Mouse (Mus musculus) R1 (cell line): Measurements from ENCODE around the gene Tardbp.

Source experiments
- DNase-seq: peaks from one replicate; pipeline ENCODE4 v3.0.0-alpha.2; 2018; ENCODE audit warnings: low read depth, low spot score

Tardbp gene

DNA sequence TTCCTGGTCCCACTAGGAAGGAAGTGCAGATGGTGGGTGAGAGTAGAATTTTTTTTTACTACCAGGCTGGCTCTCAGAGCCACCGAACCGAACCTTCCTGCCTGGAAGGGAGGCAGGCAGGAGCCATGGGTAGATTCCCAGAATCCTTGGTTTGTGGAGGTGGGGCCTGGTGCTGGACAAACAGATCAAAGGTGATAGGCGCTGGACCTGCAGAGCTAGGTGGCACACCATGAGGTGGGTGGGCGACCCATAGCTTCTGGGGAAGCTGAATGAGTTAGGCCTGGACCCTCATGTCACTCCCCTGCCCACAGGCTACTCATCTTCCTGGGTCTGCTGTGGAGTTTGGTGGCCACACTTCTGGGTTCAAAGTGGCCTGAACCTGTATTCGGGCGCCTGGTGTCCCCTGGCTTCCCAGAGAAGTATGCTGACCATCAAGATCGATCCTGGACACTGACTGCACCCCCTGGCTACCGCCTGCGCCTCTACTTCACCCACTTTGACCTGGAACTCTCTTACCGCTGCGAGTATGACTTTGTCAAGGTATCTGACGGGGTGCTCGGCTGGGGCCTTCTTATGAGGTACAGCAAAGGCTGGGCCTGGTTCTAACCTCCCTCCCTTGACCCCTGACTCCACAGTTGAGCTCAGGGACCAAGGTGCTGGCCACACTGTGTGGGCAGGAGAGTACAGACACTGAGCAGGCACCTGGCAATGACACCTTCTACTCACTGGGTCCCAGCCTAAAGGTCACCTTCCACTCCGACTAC, 24.3 kb downstream of the Tardbp start, which contains the start of gene Masp2:
Gene Masp2, plus strand, starts transcription at position 198 of the 764 bp plus-strand sequence.
- DNase-seq: no peak

DNA sequence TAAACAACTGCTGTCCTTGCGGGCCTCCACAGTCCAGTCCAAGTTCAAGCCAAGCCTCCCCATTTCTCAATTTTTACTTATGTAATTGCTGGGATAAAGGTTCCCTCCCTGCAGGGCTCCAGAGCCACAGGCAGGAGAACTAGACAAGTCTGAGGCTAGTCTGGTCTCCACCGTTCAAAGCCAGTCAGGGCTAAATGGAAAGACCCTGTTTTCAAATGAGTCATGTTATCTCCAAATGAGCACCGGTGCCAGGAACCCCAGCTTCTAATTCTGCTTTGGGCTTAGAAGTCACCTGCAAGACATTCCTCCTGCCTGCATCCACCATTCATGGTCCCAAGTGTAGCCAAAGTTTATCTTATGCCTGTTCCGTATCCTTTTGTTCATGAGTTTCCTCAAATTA, 24.9 kb downstream of the Tardbp start:
- DNase-seq: no peak

DNA sequence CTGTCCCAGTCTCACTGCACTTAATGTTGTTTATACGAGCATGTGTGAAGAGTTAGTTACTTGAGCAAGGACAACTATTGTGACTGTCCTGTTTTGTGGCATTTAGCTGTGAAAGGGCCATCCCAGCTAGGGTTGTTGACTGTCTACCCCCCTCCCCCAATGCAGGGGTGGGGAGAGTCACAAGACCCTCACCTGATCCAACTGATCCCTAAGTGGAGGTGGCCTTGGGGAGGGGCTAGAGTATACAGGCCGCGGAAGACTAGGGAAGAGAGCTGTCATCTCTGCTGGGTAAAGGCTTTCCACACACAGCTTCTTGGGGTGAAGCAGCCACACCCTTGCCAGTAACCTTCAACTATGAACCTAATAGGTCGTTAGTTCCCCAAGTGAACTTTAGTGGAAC, 26.5 kb downstream of the Tardbp start:
- DNase-seq: peak; percentile 61

DNA sequence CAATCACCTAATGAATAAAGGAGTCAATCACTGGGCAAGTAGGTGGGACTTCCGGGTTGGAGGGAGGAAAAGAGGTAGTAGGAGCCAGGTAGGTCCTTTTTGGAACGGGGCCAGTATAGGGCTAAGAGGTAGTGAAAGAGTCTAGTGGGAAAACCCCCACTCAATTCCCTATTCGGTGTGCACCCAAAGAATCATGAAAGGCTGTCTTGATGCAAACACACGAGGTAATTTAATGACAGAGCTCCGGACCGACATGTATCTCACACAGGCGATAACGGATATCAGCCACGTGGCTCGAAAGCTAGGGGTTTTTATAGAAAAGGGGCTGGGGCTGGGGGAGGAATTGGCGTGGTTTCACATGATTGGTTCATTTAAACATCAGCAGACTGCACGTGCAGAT, 28.0 kb downstream of the Tardbp start:
- peak; percentile 81 for DNase-seq

DNA sequence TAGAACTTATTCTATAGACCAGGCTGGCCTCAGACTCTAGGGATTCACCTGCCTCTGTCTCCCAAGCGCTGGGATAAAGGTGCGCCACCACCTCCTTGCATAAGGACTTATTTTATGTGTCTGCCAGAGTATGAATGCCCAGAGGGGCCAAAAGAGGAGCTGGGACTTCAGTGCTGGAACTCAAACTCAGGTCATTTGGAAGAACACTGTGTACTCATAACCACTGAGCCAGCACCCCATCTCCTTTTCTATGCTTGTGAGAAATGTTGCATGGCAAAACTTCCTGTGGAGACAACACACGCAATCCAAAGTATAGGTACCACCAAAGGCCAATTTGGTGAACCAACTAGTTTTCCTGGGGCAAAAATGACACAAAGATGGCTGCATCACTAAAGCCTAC, 30.1 kb downstream of the Tardbp start:
- DNase-seq: no peak

DNA sequence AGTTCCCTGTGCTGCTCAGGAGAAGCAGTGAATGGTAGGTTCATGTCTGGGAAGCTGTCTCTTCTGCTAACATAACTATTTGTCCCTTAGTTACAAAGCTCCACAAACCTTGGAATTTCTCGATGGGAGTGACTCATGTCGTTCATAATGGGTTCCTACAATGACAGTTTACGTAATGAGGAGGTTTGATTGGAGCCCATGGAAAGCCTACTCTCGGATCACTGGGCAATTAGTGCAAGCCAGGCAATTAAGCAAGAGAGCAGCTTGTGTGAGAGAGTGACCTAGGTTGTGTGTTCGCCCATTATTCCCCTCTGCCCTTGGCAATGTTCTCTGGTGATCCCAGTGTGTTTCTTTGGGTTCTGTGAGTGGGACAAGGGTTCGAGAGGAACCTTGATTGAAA, 30.9 kb downstream of the Tardbp start:
- no peak for DNase-seq

DNA sequence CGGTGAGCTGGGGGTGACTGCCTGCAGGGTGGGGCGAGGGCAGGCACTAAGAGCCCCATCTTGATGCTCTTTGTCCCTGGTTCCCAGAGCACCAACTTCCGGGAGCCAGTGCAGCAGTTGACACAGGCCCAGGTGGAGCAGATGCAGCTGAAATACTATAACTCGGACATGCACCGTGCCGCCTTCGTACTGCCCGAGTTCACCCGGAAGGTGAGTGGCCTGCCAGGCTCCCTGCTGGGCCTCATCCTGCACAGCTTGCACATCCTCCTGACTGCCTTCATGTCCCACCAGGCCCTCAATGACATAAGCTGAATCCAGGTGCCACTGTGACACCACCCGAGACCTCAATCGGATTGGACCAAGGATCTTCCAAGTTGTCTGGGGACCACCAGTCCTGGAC, 32.8 kb downstream of the Tardbp start:
- no peak for DNase-seq

DNA sequence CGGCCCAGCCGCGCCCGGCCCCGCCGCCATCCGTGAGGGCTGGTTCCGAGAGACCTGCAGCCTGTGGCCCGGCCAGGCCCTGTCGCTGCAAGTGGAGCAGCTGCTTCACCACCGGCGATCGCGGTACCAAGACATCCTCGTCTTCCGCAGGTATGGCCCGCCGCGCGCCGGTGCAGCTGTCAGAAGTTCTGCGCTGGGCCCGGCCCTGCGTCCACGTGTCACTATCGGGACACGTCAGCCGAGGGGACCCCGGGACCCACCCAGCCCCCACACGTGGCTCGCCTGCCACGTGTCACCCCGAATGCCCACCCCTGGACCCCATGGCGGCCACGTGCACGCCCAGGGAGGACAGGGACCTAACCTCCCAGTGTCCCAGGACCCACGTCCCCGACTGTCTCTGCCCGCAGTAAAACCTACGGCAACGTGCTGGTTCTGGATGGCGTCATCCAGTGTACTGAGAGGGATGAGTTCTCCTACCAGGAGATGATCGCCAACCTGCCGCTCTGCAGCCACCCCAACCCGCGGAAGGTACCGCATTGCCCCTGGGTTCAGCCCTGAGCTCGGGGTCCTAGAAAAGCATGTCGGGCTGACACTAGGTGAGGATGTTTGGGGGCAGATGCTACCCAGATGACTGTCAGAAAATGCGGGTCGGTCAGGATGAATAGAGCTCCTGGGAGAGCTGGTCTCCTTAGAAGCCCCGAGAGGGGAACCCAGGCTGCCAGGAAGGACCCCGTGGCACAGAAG, 35.0 kb downstream of the Tardbp start:
- DNase-seq: no peak

DNA sequence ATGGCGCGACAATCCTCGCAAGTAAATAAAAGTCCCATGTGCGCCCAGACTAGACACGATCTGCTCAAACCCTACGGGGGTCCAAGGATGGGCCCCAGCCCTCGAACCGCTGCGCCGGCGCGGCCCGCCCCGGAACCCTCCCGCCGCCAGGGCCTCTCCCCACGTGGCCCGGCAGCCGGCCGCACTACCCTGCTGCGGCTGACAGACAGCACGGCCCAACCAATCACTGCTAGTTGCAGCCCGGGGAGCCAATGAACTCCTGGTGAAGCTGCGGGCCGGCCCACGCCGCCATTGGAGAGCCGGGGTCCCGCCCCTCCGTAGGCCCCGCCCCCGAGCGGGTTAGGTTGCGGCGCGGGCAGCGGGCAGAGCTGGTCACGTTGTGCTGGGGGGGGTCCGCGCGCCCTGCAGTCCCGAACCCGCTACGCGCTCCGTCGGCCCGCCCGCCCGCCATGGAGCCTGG, 35.6 kb downstream of the Tardbp start, which contains the start of gene Srm:
Gene Srm, plus strand, starts transcription at position 333 of the 460 bp plus-strand sequence.
- peak; percentile 98 for DNase-seq

DNA sequence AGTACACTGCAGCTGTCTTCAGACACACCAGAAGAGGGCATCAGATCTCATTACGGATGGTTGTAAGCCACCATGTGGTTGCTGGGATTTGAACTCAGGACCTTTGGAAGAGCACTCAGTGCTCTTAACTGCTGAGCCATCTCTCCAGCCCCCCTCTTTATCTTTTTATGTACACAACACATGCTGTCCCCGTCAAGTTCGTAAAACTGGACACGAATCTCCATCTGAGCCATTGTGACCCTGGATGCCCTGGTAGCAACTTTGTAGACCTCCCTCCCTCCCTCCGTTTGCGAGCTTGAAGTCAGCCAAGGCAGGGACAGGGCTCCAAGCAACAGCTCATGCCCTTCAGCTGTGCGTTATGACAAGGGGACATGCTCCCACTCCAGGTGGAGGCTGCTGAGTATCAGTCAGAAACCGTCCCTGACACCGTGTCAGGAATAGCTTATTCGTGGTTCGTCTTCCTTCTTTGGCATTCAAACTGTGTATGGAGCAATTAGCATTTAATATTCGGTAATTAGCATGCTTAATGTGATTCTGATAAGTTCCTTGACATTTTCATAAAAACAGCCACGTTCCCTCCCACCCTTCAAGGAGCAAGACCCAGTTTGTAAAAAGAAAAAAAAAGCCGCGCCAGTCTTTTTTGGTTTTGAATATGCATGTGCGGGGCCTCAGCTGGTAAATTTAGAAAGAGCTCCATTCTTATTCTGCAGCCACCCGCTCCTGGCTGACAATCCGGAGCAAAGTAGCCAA, 36.2 kb downstream of the Tardbp start:
- DNase-seq: peak; percentile 50

DNA sequence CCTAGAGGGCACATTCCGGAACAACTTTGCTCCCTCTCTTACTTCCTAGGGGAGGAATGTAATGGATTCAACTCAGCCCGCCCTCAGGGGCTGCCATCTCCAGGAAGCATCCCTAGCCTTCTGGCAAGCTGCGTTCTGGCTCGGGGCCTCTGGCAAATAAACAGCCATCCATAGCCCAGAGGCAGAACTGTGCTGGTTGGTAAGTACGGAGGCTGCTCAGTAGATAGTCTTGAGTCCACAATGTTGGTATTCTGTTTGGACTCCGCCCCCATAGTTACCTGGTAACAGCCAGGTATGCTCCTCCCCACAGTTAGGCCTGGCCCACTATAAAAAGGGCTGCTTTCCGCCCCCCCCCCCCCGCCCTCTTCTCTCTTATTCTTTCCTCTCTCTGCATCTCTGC, 37.3 kb downstream of the Tardbp start:
- peak; percentile 71 for DNase-seq

DNA sequence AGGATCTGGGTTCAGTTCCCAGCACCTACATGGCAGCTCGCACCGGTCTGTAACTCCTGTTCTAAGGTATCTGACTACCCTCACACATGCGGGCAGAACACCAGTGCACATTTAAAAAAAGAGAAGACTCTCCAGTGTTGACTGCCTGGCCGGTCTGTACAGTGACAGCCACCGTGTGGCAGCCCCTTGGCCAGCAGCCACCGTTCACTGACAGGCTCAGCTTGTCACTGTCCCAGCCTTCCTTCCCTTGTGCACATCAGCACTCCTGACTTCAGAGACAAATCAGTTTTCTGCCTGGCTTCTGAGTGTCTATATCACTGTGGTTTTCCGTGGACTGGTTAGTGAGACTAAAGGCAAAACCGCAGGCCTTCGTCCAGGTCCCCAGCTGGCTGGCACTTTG, 38.0 kb downstream of the Tardbp start:
- DNase-seq: no peak

DNA sequence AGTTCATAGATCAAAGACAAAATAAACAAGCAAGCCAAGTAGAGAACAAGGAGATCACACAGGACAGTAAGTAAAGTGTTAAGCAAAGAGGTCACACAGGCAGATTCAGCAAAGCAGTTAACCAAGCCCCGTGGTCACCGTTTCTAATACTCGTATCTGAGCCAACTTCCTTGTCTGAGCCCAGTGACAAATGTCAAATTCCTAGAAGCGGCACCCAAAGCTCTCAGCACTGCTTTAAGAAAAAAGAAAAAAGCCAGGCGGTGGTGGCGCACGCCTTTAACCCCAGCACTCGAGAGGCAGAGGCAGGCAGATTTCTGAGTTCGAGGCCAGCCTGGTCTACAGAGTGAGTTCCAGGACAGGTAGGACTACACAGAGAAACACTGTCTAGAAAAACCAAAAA, 40.2 kb downstream of the Tardbp start:
- DNase-seq: no peak

DNA sequence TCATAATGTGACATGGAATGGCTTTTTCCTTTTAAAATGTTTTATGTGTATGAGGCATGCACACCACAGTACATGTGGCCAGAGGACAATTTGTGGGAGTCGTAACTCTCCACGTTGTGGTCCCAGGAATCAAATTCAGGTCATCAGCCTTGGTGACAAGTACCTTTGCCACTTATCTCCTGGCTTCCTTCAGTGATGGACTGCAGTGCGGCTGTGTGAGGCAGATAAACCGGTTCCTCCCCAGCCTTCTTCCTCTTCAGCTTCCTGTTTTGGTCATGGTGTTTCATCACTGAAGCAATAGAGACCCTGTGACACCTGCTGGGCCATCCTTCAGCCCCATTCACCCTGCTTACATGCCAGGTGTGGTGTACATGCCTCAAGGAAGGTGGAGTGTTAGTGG, 43.6 kb downstream of the Tardbp start:
- DNase-seq: no peak

DNA sequence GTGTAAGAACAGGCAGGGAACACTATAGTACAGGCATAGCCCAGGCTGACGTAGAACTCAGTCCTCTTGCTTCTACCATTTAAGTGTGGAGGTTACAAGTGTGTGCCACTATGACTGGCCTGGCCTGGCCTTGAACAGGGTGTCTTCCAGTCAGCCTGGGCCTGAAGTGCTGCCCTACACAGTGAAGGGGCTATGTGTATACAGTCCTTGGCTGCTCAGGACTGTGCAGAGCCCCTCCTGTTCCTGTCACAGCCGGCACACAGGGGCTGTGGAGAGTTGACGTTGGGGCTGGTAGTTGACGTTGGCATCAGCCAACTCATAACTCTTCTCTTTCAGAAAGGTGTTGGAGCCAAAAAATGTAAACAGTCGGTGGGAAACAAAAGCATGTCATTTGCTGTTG, 45.4 kb downstream of the Tardbp start:
- DNase-seq: no peak

DNA sequence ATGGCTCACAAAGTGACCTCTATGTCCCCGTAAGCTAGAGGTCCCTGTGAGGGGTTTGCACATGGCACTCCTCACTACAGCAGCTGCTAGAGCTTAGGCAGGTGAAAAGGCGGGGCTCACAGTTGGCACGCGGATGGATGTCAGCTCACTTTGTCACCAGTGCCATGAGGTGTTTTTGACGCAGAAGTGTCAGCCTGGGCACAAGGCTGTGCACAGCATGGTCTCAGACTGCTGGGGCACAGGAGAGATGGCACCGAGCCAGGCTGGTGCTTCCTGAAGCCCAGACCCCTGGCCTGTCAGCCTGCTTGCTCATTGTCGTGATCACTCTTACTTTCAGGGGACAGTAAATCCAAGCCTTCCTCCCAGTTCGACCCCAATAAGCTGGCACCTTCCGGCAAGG, 46.1 kb downstream of the Tardbp start:
- no peak for DNase-seq

DNA sequence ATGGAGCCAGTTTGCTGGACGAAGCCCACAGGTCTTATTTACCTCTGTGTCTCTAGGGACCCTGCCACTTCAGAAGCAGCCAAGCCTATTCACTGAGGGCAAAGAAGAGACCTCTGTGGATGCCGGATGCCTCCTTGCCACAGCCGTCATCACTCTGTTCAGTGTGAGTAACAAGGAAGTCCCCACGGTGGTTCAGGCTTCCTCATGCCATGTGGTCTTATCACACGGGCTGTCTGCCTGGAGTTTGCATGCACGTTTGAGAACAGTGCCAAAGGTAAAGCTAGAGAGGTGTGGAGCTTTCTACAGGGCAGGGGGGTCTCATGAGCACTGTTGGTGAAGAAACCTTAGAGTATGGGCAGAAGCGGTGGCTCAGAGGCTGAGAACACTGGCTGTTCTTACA, 53.6 kb downstream of the Tardbp start:
- no peak for DNase-seq

DNA sequence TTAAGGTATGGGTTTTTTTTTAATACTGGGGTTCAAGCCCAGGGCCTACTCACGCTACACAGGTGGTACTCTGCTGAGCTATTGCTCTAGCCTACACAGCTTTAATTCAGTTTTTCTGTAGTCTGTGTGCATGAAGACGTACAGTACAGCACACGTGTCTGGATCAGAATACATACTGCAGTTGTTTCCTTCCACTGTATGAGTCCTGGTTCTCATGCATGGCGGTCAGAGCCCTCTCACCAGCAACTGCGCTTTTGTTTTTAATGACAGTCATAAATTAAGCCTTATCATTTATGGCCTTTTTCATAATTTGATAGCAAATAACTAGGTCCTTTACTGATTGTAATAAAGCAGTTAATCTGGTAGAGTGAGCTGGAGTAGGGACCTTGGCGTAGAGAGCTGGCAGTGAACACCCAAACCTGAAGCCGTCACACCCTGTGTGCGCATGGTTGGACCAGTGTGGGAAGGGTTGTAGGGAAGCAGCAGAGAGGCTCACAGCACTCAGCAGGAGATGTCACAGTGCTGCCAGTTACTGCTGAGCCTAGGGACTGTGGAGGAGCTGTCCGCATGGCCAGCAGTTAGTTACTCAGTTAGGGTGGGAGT, 56.0 kb downstream of the Tardbp start:
- no peak for DNase-seq

DNA sequence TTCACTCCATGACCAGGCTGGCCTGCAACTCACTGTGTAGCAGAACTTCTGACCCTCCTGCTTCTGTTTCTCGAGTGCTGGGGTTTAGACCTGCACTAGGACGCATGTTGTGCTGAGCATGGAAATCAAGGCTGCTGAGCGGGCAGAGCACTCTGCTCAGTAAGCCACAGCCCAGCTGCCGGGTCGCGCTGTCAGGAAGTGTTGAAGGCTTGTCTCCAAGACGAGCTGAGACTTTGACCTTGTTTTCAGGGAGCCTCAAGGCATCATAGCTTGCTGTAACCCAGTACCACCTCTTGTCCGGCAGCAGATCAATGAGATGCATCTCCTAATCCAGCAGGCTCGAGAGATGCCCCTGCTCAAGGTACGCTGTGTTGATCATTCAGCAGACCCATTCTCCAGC, 56.7 kb downstream of the Tardbp start:
- no peak for DNase-seq

DNA sequence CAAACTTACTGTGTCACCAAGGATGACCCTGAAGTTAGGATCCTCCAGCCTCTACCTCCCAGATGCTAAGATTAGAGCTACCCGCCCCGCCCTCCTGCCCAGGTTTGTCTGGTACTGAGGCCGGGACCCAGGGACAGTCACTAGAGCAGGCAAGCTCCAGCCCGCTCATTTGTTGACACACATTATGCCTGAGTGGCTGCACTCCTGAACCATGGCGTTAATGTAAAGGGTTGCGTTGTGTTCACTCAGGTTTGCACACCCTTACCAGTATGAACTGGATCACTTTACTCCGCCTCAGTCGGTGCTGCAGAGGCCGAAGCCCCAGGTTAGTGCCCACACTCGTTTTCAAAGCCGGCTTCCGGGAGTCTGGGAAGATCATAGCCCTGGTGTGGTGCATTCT, 63.2 kb downstream of the Tardbp start:
- DNase-seq: no peak

DNA sequence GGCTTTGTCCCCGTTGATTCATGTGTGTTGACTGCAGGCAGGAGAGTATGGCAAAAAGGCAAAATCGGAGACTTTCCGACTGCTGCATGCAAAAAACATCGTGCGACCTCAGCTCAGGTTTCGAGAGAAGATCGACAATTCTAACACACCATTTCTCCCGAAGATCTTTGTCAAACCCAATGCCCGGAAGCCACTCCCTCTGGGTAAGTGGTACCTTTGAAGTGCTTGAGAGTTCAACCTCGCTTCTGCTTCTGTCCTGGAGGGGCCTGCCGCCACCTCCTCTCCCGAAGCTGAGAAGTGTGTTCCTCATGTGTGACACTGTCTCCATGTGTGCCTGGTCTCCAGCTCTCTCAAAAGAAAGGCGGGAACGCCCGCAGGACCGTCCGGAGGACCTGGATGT, 64.1 kb downstream of the Tardbp start:
- peak; percentile 54 for DNase-seq
